Mouse (Mus musculus): ENCODE measurements around the gene Cnpy4. TPM values are rescaled to one million over a fixed set of nuclear protein-coding genes. Genes with fewer than 3 reads are reported as not detected.

Cnpy4 gene
- polyA plus RNA-seq, 1 experiment, result 1.5 TPM

DNA sequence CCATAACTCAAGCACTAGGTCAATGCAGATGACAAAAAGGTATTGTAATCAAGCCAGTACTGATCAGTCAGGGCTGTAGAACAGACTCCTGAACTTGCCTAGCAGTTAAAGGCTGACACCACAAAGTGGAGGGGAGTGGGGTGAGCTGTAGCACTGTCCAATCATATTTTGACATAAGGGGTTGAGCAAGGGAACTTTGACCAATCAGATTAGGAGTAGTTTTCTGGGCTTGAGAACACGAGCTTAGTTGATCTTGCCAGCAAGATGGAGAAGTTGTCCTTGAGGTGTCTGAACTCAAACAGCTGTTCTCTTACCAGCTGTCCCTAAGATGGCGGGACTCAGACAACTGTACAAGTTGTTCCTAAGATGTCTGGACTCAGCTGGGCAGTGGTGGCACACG is 14.1 kb upstream of the Cnpy4 start:
- no peak overlapping the region for H3K27ac ChIP-seq (ENCODE audit: insufficient read depth, low read depth, low read length)
- TF ChIP-seq CTCF (IDR thresholded peaks at IDR 0.05; ENCODE audit: extremely low read depth, insufficient read length, insufficient replicate concordance, low read depth, low read length) (no peak), POLR2A (IDR thresholded peaks at IDR 0.05; ENCODE audit: low read depth, low read length) (no peak)
- peaks cover 34% of the 10 kb centered on the region for H3K36me3 ChIP-seq (ENCODE audit: control insufficient read depth, insufficient read depth, low read length)
- H3K4me1 ChIP-seq (ENCODE audit: control insufficient read depth, insufficient read depth, insufficient read length, low read length), result peaks cover 7% of the 10 kb centered on the region; the same call in 1 of the 2 replicates
- no peak overlapping the region for H3K4me3 ChIP-seq (ENCODE audit: low read depth, low read length)
- WGBS, result 58% methylated on average over 3 of the region's 3 CpGs
- no peaks in the 10 kb centered on the region for H3K27me3 ChIP-seq (ENCODE audit: control insufficient read depth, insufficient read depth, low read length)

DNA sequence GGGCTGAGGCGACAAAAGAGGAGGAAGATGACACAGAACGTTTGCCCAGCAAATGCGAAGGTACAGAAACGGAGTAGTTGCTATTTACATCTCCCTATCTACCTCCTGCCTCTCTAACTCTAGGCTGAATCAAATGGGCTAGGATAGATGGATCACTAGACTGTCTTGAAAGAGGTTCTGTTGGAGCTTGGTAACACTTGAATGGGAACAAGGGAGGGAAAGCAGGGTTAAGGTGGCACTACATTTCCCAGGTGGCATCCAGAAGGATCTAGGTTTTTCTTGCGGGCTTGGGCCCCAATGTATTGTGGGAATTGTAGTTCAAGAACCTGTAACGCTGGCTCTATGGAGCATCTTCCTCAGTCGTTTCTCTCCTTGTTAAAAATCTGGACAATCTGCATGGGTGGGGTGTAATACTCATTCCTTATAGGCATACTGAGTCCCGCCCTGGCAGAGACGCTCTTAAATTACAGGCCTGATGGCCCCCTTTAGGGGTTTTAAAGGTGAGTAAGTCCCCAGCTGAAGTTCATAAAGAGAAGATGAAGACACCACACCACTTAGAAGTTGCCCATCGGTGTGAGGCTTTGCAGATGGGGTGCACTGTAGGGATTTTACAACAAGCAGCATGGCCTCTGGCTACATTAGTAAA is 499 bp downstream of the Cnpy4 start:
- Histone ChIP-seq H3K36me3 (ENCODE audit: control insufficient read depth, insufficient read depth, low read length) (peaks cover 8% of the 10 kb centered on the region), H3K27ac (ENCODE audit: insufficient read depth, low read depth, low read length) (peak overlapping the region; percentile 56; the same call in 1 of the 2 replicates), H3K4me1 (ENCODE audit: control insufficient read depth, insufficient read depth, insufficient read length, low read length) (no peaks in the 10 kb centered on the region), H3K4me3 (ENCODE audit: low read depth, low read length) (peak overlapping the region; percentile 100), H3K27me3 (ENCODE audit: control insufficient read depth, insufficient read depth, low read length) (no peaks in the 10 kb centered on the region)
- WGBS, result under 1% methylated on average over 10 of the region's 10 CpGs
- no peak for TF ChIP-seq POLR2A (IDR thresholded peaks at IDR 0.05; ENCODE audit: low read depth, low read length)
- TF ChIP-seq CTCF (IDR thresholded peaks at IDR 0.05; ENCODE audit: extremely low read depth, insufficient read length, insufficient replicate concordance, low read depth, low read length), result no peak

DNA sequence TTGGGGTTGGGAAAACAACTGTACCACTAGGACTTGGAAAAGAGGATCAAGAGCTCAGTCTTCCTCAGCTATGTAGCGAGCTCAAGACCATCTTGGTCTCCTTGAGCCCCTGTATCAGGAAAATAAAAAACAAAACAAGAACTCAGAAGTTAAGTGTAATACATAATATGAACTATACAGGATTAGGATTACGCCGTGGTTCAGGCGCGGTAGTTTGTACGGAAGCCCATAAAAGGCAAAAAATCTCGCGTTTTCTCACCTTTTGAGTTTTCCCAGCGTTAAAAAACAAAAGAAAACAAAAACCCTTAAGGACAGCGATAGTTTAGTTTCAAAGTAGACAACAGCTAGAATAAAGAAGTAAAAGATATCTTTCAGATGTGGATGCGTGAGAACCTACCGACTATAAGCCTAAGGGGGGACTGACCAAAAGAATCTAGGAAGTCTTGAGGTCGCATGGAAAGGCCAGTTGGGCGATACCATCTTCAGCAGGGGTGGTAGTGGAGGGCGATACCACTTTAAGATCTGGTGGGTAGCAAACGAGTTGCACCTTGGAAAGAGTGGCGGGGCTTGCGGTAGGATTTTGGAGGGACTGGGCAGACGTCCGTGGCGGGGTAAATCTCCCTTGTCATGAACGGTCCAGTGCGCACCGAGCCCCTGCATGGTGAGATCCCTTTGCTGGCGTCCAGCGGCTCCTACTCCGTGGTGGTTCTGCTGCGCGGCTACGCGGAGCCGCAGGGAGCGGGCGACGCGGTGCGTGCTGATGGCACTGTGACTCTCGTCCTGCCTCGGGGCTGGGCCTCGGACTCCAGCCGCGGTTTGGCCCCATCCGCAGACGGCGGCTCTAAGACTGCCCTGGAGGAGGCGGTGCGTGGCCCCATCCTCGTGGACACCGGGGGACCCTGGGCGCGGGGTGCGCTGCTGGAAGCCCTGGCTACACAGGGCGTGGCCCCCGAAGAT is 6.8 kb downstream of the Cnpy4 start, which contains the start of gene Mblac1:
Mblac1 (plus strand) TSS at position 544 of the 957 bp plus-strand sequence.
- H3K27ac ChIP-seq (ENCODE audit: insufficient read depth, low read depth, low read length), result peak within 1 kb of the TSS; percentile 17
- H3K4me1 ChIP-seq (ENCODE audit: control insufficient read depth, insufficient read depth, insufficient read length, low read length), result peaks cover 5% of the 10 kb centered on the region
- H3K4me3 ChIP-seq (ENCODE audit: low read depth, low read length), result peak within 1 kb of the TSS; percentile 77
- H3K27me3 ChIP-seq (ENCODE audit: control insufficient read depth, insufficient read depth, low read length), result no peaks in the 10 kb centered on the region
- 3% methylated on average over 54 of the region's 54 CpGs for WGBS
- H3K36me3 ChIP-seq (ENCODE audit: control insufficient read depth, insufficient read depth, low read length), result no peaks in the 10 kb centered on the region
- no peak for TF ChIP-seq CTCF (IDR thresholded peaks at IDR 0.05; ENCODE audit: extremely low read depth, insufficient read length, insufficient replicate concordance, low read depth, low read length)
- no peak; the same call in 1 of the 2 replicates for TF ChIP-seq POLR2A (IDR thresholded peaks at IDR 0.05; ENCODE audit: low read depth, low read length)

DNA sequence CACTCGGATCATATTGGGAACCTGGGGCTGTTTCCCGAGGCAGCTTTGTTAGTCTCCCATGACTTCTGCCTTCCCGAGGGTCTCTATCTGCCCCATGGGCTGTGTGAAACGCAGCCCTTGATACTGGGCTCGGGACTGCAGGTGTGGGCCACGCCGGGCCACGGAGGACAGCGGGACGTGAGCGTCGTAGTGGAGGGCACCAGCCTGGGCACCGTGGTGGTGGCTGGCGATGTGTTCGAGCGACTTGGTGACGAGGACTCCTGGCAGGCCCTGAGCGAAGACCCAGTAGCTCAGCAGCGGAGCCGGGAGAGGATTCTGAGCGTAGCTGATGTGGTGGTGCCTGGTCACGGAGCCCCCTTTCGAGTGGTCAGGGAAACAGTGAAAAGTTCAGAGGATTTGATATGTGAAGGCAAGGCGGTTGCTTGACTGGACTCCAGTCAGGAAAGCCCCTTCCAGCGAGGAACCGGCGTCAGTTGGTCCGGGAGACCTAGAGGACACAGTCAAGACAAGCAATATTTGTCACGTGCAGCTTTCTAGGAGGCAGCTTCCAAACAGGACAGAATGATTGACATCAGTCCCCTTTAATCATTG is 7.6 kb downstream of the Cnpy4 start:
- 6% methylated on average over 29 of the region's 29 CpGs for WGBS
- Histone ChIP-seq H3K27me3 (ENCODE audit: control insufficient read depth, insufficient read depth, low read length) (no peaks in the 10 kb centered on the region), H3K4me1 (ENCODE audit: control insufficient read depth, insufficient read depth, insufficient read length, low read length) (peaks cover 5% of the 10 kb centered on the region), H3K36me3 (ENCODE audit: control insufficient read depth, insufficient read depth, low read length) (no peaks in the 10 kb centered on the region), H3K27ac (ENCODE audit: insufficient read depth, low read depth, low read length) (peak overlapping the region; percentile 17), H3K4me3 (ENCODE audit: low read depth, low read length) (peak overlapping the region; percentile 77)
- TF ChIP-seq CTCF (IDR thresholded peaks at IDR 0.05; ENCODE audit: extremely low read depth, insufficient read length, insufficient replicate concordance, low read depth, low read length) (no peak), POLR2A (IDR thresholded peaks at IDR 0.05; ENCODE audit: low read depth, low read length) (no peak; the same call in 1 of the 2 replicates)

DNA sequence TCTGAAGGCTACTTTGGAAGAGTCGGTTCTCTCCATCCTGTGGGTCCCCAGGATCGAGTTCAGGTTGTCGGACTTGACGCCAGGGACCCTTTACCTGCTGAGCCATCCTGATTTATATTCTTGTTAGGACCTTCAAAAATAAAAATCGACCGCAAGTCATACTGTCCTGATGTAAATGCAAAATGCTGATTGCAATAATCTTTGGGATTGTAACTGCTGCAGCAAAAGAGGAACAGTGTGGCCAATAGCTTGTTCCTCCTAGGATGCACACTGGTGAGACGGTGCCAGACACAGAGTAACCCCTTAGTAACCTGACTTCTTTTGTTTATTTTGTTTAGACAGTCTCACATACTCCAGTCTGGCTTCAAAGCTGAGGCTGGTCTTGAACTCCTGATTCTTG is 8.2 kb downstream of the Cnpy4 start:
- Histone ChIP-seq H3K27me3 (ENCODE audit: control insufficient read depth, insufficient read depth, low read length) (no peaks in the 10 kb centered on the region), H3K4me1 (ENCODE audit: control insufficient read depth, insufficient read depth, insufficient read length, low read length) (peaks cover 5% of the 10 kb centered on the region), H3K36me3 (ENCODE audit: control insufficient read depth, insufficient read depth, low read length) (no peaks in the 10 kb centered on the region), H3K4me3 (ENCODE audit: low read depth, low read length) (no peak overlapping the region), H3K27ac (ENCODE audit: insufficient read depth, low read depth, low read length) (no peak overlapping the region)
- TF ChIP-seq POLR2A (IDR thresholded peaks at IDR 0.05; ENCODE audit: low read depth, low read length) (no peak), CTCF (IDR thresholded peaks at IDR 0.05; ENCODE audit: extremely low read depth, insufficient read length, insufficient replicate concordance, low read depth, low read length) (no peak)
- WGBS, result 68% methylated on average over 7 of the region's 7 CpGs

DNA sequence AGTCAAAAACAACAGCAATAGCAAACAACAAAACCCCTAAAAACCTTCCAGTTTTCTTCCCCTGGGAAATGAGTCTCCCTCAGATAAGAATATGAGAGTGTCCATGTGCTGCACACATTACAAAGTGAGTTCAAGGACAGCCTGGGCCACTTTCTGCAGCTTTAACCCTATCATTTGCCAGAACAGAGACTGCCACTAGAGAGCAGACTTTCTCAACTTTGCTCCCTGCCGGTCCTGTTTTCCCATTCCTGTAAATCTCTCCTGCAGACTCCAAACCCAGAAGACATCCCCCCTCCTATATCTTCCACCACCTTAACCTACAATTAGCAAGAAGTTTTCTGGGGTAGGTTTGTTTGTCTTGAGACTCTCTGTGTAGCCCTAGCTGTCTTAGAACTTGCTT is 12.3 kb downstream of the Cnpy4 start:
- H3K4me3 ChIP-seq (ENCODE audit: low read depth, low read length), result no peak overlapping the region
- WGBS, result 9% methylated on average over 1 of the region's 1 CpGs
- no peaks in the 10 kb centered on the region for H3K27me3 ChIP-seq (ENCODE audit: control insufficient read depth, insufficient read depth, low read length)
- TF ChIP-seq CTCF (IDR thresholded peaks at IDR 0.05; ENCODE audit: extremely low read depth, insufficient read length, insufficient replicate concordance, low read depth, low read length) (no peak), POLR2A (IDR thresholded peaks at IDR 0.05; ENCODE audit: low read depth, low read length) (no peak)
- H3K36me3 ChIP-seq (ENCODE audit: control insufficient read depth, insufficient read depth, low read length), result no peaks in the 10 kb centered on the region
- no peak overlapping the region for H3K27ac ChIP-seq (ENCODE audit: insufficient read depth, low read depth, low read length)
- H3K4me1 ChIP-seq (ENCODE audit: control insufficient read depth, insufficient read depth, insufficient read length, low read length), result peaks cover 5% of the 10 kb centered on the region

All from small intestine, adult 2 months (tissue).